ENCODE assay signal across 8 mouse cellular contexts in the genomic region with DNA sequence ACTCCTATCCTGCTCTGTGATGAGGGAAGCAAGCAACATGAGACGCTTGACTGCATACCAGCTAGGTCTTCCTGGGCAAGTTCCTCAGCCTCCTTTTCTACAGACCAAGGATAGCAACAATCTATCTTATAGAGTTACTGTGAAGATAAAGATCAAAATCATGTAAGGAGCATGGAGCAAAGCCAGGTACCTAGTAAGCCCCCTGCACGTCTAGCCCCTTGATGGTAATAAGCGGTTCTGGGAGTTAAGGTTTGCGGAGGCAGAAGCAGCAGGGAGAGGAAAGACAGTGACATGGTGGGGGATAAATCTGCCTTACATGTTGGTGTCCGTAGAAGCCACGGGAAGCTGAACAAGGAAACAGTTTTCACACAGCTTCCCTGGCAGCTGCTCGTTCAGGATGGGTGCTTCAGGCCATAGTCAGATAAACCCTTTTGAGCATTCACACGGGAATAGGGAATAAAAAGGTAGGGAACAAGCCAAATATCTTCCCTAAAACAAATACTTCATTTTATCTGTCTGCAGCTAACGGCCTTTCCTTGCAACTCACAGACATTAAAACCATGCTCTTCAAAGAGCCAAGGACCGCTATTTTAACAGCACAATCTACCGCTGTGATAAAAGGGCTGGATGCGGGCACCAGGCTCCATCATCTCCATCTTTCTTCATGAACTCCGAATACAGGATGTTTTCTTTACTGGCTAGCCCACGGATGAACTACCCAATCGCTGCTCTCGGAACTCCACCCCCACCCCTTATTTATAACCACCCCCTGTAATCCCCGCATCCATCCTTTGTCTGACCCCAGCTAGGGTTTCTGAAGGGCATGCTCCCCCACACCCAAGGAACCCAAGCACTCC. TPM values are rescaled to one million over a fixed set of nuclear protein-coding genes. Genes with fewer than 3 reads are reported as not detected.
A peak's percentile ranks its signal among the peaks of the same experiment; 100 is the strongest.
DNase-seq lines count a peak whose midpoint lies in the region; ATAC-seq and TF ChIP-seq lines count a peak whose summit lies in the region.

No protein-coding gene starts in this region.

- H3K4me3 ChIP-seq in testis, adult 2 months (ENCODE audit: control insufficient read depth, low read depth, low read length), result peak overlapping the region; percentile 53
- H3K4me3 ChIP-seq in liver, embryonic 12.5 days, result no peak overlapping the region

- H3K4me2 ChIP-seq in liver, embryonic 12.5 days, result peak overlapping the region; percentile 32

- TF ChIP-seq CTCF in testis, adult 2 months (IDR thresholded peaks at IDR 0.05; ENCODE audit: control insufficient read depth, insufficient read depth, insufficient replicate concordance, low read depth, low read length), result no peak

- peak; percentile 72 for ATAC-seq in frontal cortex, adult (ENCODE audit: low TSS enrichment)
- ATAC-seq in liver, embryonic 12.5 days, result 0 out of 2 replicates have a peak, but pooled peaks have one; percentile 37

- DNase-seq in frontal cortex, postnatal 36 days (ENCODE audit: low spot score in 2 of 2), result no peak
- DNase-seq in testis, postnatal 14 days (ENCODE audit: low spot score), result no peak
- DNase-seq in urinary bladder, postnatal 14 days (ENCODE audit: low spot score), result no peak
- DNase-seq in adrenal gland, adult 2 months, result no peak
- no peak for DNase-seq in thymus, postnatal 25 days

- no peak overlapping the region for H3K9ac ChIP-seq in liver, embryonic 12.5 days

- peaks cover 9% of the 10 kb centered on the region for H3K4me1 ChIP-seq in testis, adult 2 months (ENCODE audit: control insufficient read depth, insufficient read depth, low read length)
- H3K4me1 ChIP-seq in liver, embryonic 12.5 days, result peaks cover 14% of the 10 kb centered on the region

- 39% methylated on average over 17 of the region's 17 CpGs for WGBS in liver, embryonic 12.5 days (ENCODE audit: insufficient replicate concordance)

- H3K27ac ChIP-seq in testis, adult 2 months (ENCODE audit: control insufficient read depth, insufficient read depth, low read depth, low read length), result no peak overlapping the region
- H3K27ac ChIP-seq in liver, embryonic 12.5 days, result no peak overlapping the region

- no peak for TF ChIP-seq POLR2A in testis, adult 2 months (IDR thresholded peaks at IDR 0.05; ENCODE audit: control insufficient read depth, low read depth, low read length)

- H3K36me3 ChIP-seq in testis, adult 2 months (ENCODE audit: control insufficient read depth, insufficient read depth, low read length), result no peaks in the 10 kb centered on the region
- H3K36me3 ChIP-seq in liver, embryonic 12.5 days, result peaks cover 26% of the 10 kb centered on the region

- H3K9me3 ChIP-seq in liver, embryonic 12.5 days (replicated peaks), result 0 out of 2 replicates have a peak, but pooled peaks cover 6% of the 10 kb centered on the region

- H3K27me3 ChIP-seq in testis, adult 2 months (ENCODE audit: control insufficient read depth, insufficient read depth, low read length), result no peaks in the 10 kb centered on the region
- H3K27me3 ChIP-seq in liver, embryonic 12.5 days (replicated peaks), result no peaks in the 10 kb centered on the region

RNA-seq across cellular contexts. Expression of a gene that starts 0.6 kb away (rescaled TPM):
- polyA plus RNA-seq in testis, adult 2 months (2012; rRNA removed), result 0.94 and 1.0 TPM in 2 replicates
- polyA plus RNA-seq in liver, embryonic 12.5 days (2016; fragmentation: Nextera tagmentation; extraction: Ambion mirVana), result not detected in 2 replicates
- 10 to 100 TPM; 35.3 to 60.8 TPM for total RNA-seq in adrenal gland, adult 2 months (2021)
- 6.3 and 11.2 TPM in 2 replicates for polyA plus RNA-seq in adrenal gland, adult 2 months (2012; rRNA removed)

RNA-seq across cellular contexts. Expression of a gene that starts 20.1 kb away (rescaled TPM):
- 2.6 TPM in 2 replicates for polyA plus RNA-seq in testis, adult 2 months (2012; rRNA removed)
- polyA plus RNA-seq in liver, embryonic 12.5 days (2016; fragmentation: Nextera tagmentation; extraction: Ambion mirVana), result 29.7 and 31.2 TPM in 2 replicates
- total RNA-seq in adrenal gland, adult 2 months (2021), result 1 to 10 TPM; 2.1 to 2.2 TPM
- polyA plus RNA-seq in adrenal gland, adult 2 months (2012; rRNA removed), result 0.13 and 0.18 TPM in 2 replicates
